Mouse (Mus musculus): ENCODE results near the gene Gm10563. TPM values are rescaled to one million over a fixed set of nuclear protein-coding genes. Genes with fewer than 3 reads are reported as not detected.

Gene Gm10563
- polyA plus RNA-seq, 1 experiment: not detected

DNA sequence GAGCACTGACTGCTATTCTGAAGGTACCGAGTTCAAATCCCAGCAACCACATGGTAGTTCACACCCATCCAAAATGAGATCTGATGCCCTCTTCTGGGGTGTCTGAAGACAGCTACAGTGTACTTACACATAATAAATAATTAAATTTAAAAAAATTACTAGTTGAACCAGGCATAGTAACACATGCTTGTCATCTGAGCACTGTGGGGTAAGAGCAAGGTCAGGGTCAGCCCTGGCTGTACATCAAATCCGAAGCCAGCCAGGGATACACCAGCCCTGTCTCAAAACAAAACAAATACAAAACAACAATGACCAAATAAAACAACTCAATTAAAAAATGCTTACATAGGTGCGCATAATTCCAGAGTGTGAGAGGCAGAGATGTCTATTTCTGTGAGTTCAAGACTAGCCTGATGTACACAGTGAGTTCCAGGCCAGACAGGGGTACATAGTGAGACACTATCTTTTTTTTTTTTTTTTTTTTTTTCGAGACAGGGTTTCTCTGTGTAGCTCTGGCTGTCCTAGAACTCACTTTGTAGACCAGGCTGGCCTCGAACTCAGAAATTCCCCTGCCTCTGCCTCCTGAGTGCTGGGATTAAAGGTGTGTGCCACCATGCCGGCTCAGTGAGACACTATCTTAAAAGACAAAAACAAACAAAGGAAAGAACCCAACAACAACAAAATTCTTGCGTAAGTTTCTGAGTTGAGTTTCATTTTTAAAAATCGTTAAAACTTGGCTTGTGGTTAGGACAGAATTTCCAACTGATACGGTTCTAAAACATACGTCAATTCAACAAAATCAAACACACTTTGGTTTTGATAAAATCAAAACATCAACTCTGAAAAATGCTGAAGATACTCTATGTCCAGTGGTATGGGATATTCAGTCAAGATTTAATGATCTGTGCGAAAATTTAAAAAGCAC lies 45.0 kb downstream of the Gm10563 start:
- TF ChIP-seq POLR2A (IDR thresholded peaks at IDR 0.05; ENCODE audit: borderline replicate concordance, low read depth, low read length) (no peak), CTCF (IDR thresholded peaks at IDR 0.05; ENCODE audit: low read depth, low read length) (no peak)
- H3K4me1 ChIP-seq (ENCODE audit: control insufficient read depth, insufficient read depth, low read length): peaks cover 9% of the 10 kb centered on the region
- peak overlapping the region; percentile 75 for H3K4me3 ChIP-seq (ENCODE audit: insufficient read depth, low read length)
- H3K27ac ChIP-seq (ENCODE audit: insufficient read depth, low read depth, low read length): peak overlapping the region; percentile 90

DNA sequence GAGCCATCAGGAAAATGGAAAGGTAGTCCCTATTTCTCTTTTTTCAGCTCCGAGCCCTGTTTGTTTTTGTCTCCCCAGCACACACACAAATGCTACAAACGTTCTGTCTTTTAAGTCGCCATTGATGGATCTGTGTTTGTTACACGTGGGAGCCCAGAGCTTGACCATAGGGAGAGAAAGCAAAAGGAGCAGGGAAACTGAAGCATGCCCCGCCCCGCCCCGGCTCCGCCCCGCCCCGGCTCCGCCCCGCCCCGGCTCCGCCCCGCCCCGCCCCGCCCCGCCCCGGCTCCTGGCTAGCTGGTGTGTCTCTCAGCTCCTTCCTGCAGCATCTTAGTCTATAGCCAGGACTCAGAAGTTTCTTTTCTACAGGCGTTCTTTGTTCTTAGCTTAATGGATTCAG lies 46.7 kb downstream of the Gm10563 start:
- Histone ChIP-seq H3K4me1 (ENCODE audit: control insufficient read depth, insufficient read depth, low read length) (peaks cover 12% of the 10 kb centered on the region), H3K4me3 (ENCODE audit: insufficient read depth, low read length) (no peak overlapping the region), H3K27ac (ENCODE audit: insufficient read depth, low read depth, low read length) (no peak overlapping the region)
- TF ChIP-seq POLR2A (IDR thresholded peaks at IDR 0.05; ENCODE audit: borderline replicate concordance, low read depth, low read length): no peak

DNA sequence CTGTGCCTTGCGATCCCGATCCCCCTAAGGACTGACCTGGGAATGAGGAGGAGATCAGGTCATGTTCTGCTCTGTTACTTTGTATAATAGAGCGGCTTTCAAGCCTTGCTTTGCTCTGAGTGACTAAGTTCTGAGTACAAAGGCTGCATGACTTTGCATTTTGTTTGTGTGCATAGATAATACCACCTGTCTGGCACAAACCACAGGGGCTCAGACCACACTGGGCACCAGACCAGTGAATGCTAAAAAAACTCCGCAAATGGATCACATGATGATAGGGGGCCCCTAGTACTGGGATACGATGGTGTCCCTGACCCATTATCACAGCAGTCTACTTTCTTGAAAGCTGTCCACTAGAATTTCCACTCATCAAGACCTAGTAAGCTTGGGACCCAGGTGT lies 48.6 kb downstream of the Gm10563 start:
- H3K27ac ChIP-seq (ENCODE audit: insufficient read depth, low read depth, low read length): no peak overlapping the region
- TF ChIP-seq POLR2A (IDR thresholded peaks at IDR 0.05; ENCODE audit: borderline replicate concordance, low read depth, low read length) (no peak), CTCF (IDR thresholded peaks at IDR 0.05; ENCODE audit: low read depth, low read length) (no peak)

DNA sequence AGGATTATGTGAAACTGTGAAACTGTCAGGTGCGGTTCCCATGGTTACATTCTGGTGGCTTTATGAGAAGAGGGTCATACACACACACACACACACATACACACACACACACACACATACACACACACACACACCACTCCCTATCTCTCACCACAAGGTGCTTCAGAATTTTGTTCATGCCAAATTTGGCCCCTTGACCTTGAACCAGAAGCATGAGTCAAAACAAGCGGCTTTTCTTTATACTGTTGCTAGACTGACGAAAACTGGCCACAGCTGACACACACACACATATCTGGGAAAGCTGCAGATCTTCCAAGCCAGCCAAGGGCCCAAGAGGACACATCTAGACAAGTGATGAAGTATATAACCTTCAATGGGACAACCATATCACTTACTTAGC lies 49.4 kb downstream of the Gm10563 start:
- peaks cover 15% of the 10 kb centered on the region for H3K4me1 ChIP-seq (ENCODE audit: control insufficient read depth, insufficient read depth, low read length)
- TF ChIP-seq CTCF (IDR thresholded peaks at IDR 0.05; ENCODE audit: low read depth, low read length): no peak
- TF ChIP-seq POLR2A (IDR thresholded peaks at IDR 0.05; ENCODE audit: borderline replicate concordance, low read depth, low read length): no peak
- no peak overlapping the region for H3K27ac ChIP-seq (ENCODE audit: insufficient read depth, low read depth, low read length)
- no peak overlapping the region for H3K4me3 ChIP-seq (ENCODE audit: insufficient read depth, low read length)

More for the DNA sequence above, 48.6 kb downstream of the Gm10563 start:
- no peak overlapping the region for H3K4me3 ChIP-seq (ENCODE audit: insufficient read depth, low read length)
- peaks cover 15% of the 10 kb centered on the region for H3K4me1 ChIP-seq (ENCODE audit: control insufficient read depth, insufficient read depth, low read length)

DNA sequence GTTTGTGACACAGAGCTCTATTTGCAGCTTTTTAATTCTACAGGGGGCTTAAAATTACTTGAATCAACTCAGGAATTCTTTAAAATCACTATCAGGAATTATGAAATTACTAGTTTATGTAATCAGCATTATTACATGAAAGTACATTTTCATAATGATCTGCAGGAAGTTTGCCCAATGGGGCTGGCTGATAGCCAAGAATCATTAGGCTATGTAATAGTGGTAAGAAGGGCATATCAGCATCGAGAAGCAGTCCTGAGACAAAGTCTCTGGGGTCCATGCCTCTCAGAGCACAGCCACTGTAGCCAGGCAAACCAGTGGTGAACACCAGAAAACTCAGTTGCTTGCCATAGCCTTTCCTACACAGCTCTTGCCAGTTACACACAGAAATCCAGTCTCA lies 51.4 kb downstream of the Gm10563 start:
- H3K4me3 ChIP-seq (ENCODE audit: insufficient read depth, low read length): no peak overlapping the region
- peaks cover 7% of the 10 kb centered on the region for H3K4me1 ChIP-seq (ENCODE audit: control insufficient read depth, insufficient read depth, low read length)
- TF ChIP-seq CTCF (IDR thresholded peaks at IDR 0.05; ENCODE audit: low read depth, low read length) (no peak), POLR2A (IDR thresholded peaks at IDR 0.05; ENCODE audit: borderline replicate concordance, low read depth, low read length) (no peak)
- H3K27ac ChIP-seq (ENCODE audit: insufficient read depth, low read depth, low read length): no peak overlapping the region

DNA sequence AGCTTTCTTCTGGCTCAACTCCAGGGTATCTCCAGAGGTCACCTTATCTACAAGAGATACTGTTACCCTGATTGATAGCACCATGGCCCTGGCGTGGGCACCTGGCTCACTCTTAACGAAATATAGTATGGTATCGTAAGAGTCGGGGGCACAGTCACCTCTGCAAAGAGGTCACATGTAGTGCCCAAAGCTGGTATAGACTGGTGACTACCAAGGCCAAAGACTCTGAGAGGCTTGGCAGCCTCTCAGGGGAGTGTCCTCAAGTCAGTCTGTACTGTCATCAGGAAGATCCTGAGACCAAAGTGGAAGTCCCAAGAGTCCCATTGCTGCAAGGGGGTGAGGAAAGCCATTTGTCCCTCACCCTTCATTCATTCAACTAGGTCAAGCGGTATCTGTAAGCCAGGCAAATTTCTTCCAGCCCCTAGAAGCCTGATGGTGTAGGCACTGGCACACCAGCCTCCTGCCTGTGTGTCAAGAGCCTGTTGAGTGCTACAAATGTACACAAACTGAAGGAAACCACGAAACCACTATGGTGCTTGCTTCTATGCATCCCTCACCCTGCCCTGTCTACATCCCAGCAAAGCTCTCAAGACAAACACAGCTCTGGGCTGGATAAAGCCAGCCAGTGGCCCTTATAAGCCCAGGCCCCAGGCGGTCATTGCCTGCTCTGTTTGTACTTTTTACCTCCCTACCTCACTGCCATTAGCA lies 54.0 kb downstream of the Gm10563 start:
- Histone ChIP-seq H3K4me3 (ENCODE audit: insufficient read depth, low read length) (no peak overlapping the region), H3K27ac (ENCODE audit: insufficient read depth, low read depth, low read length) (no peak overlapping the region), H3K4me1 (ENCODE audit: control insufficient read depth, insufficient read depth, low read length) (peaks cover 6% of the 10 kb centered on the region)
- no peak for TF ChIP-seq CTCF (IDR thresholded peaks at IDR 0.05; ENCODE audit: low read depth, low read length)

DNA sequence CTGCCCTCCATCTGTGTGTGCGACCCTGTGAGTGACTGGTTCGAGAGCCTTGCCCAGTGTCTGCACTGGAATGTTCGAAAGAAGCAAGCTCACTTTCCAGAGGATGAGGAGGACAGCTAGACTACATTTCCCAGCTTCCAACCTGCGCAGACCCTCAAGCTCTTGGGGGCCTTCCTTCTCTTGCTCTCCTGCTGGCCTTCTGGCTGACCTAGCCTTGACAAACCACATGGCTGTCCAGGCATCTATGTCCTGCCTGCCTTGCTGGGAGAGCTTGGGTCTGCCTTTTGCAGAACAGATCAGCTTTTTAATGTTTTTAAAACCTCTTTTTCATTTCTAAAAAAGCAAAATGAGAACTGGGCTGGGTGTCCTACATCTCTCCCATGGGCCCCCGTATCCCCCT lies 55.9 kb downstream of the Gm10563 start:
- Histone ChIP-seq H3K4me1 (ENCODE audit: control insufficient read depth, insufficient read depth, low read length) (peaks cover 6% of the 10 kb centered on the region), H3K27ac (ENCODE audit: insufficient read depth, low read depth, low read length) (no peak overlapping the region), H3K4me3 (ENCODE audit: insufficient read depth, low read length) (no peak overlapping the region)
- TF ChIP-seq POLR2A (IDR thresholded peaks at IDR 0.05; ENCODE audit: borderline replicate concordance, low read depth, low read length) (no peak), CTCF (IDR thresholded peaks at IDR 0.05; ENCODE audit: low read depth, low read length) (no peak)

DNA sequence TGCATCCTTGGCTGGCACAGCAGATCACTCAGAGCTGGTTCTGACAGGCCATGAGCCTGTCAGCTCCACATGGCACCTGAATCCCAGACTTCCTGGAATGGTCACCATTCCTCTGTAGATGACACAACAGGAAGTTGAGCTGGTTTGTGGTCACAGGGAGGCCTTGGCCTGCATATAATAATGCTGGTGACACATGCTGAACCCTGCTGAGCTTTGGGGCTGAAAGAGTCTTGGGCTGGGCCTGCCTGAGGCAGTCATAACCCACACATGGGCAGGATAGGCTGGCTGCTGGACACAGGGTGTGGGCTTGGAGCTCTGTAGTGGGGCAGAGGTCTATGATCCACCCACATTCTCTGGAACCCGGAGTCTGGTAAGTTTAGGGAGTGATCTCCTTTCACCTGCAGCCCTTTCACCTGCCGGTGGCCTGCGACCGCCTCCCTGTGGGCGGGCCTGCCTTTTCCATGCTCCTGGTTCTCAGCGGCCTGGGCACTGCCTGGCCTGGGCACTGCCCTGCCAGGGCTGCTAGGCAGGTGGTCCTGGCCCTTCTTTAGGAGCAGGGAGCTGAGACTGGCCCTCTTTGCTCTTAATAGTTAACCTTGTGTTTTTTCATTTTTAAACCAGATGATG lies 62.8 kb downstream of the Gm10563 start:
- TF ChIP-seq POLR2A (IDR thresholded peaks at IDR 0.05; ENCODE audit: borderline replicate concordance, low read depth, low read length) (no peak), CTCF (IDR thresholded peaks at IDR 0.05; ENCODE audit: low read depth, low read length) (no peak)
- Histone ChIP-seq H3K27ac (ENCODE audit: insufficient read depth, low read depth, low read length) (peak overlapping the region; percentile 69), H3K4me3 (ENCODE audit: insufficient read depth, low read length) (peak overlapping the region; percentile 28), H3K4me1 (ENCODE audit: control insufficient read depth, insufficient read depth, low read length) (peaks cover 25% of the 10 kb centered on the region)

DNA sequence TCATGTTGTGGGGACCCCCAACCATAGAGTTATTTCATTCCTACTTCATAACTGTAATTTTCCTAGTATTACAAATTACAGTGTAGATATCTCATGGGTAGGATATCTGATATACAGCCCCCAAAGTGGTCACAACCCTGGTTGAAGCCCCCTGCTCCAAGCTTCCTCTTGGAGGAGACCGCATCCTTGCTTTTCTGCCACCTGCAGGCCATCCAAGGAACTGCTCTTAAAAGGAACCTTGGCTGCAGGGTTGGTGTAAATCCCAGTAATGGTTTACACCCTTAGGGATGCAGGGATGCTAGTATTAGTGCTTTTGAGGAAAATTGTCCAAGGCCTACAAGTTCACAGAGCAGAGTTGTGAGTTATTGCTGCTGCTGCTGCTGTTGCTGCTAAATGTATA lies 64.8 kb downstream of the Gm10563 start:
- no peak overlapping the region for H3K4me3 ChIP-seq (ENCODE audit: insufficient read depth, low read length)
- TF ChIP-seq CTCF (IDR thresholded peaks at IDR 0.05; ENCODE audit: low read depth, low read length) (peak; percentile 63), POLR2A (IDR thresholded peaks at IDR 0.05; ENCODE audit: borderline replicate concordance, low read depth, low read length) (no peak)
- H3K4me1 ChIP-seq (ENCODE audit: control insufficient read depth, insufficient read depth, low read length): peaks cover 26% of the 10 kb centered on the region
- H3K27ac ChIP-seq (ENCODE audit: insufficient read depth, low read depth, low read length): no peak overlapping the region
